Mouse (Mus musculus) C2C12 (cell line): ENCODE data around the gene Slc12a7.

ENCODE experiments used
- CEBPB ChIP-seq: IDR thresholded peaks from one replicate; pipeline ENCODE4 v1.6.1; 2011; ENCODE audit warnings: low read depth, mild to moderate bottlenecking, control low read depth, moderate library complexity
- CTCF ChIP-seq: IDR thresholded peaks from one replicate; pipeline ENCODE4 v1.5.1; 2011; ENCODE audit not compliant: control insufficient read depth, insufficient read depth, insufficient read length
- MAX ChIP-seq: IDR thresholded peaks from one replicate; pipeline ENCODE4 v1.6.1; 2011; ENCODE audit warnings: mild to moderate bottlenecking, control low read depth
- MYOD1 ChIP-seq: IDR thresholded peaks from one replicate; pipeline ENCODE4 v1.6.1; 2011; ENCODE audit warnings: low read depth; ENCODE audit not compliant: control insufficient read depth, insufficient read length
- MYOG ChIP-seq: IDR thresholded peaks from one replicate; pipeline ENCODE4 v1.6.1; 2011; ENCODE audit not compliant: control insufficient read depth, insufficient read length; ENCODE audit errors: extremely low read depth
- USF1 ChIP-seq: IDR thresholded peaks from one replicate; pipeline ENCODE4 v1.6.1; 2011; ENCODE audit warnings: low read depth, mild to moderate bottlenecking, control low read depth, moderate library complexity

DNA sequence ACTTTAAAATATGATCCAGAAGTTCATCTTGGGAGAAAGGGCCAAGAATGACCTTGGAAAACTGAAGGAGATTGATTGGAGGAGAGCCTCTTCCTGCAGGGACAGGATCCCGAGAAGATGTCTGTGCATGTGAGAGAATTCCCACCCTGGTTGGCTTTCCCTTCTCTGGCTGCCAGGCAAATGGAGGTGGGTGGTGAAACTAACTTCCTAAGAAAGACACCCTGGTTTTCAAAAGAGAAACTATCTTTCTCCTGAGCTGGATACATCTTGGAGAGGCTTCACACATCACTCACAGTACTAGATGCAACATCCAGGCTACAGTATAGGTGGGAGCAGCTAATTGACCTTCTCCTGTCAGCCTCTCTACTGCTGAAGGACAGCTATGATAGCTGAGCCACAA is 2.0 kb upstream of the Slc12a7 start:
- TF ChIP-seq CTCF (no peak), CEBPB (no peak), USF1 (no peak), MAX (no peak), MYOD1 (no peak), MYOG (no peak)
